Mouse (Mus musculus): ENCODE results near the gene Pbp2.

DNA sequence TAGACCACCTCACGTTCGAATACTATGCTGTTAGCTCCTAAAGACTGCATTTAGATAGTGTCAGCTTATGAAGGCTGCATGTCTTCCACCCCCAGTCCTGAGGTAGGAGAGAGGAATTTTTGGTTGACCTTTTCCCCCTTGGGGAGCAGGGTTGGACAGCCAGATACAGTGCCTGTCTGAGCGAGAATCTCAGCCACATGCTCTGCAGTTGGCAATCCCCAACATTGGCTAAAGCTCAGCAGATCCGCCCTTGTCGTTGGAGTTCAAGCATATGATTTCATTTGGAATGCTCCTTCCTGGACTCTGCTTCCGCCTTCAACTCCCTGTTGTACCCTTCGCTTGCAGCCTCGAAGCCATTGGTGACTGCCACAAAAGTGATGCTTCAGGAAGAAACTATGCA lies 26.2 kb upstream of the Pbp2 start:
- TF ChIP-seq GATA1 (IDR thresholded peaks at IDR 0.05; ENCODE audit: borderline replicate concordance, low read length) (no peak), FLI1 (IDR thresholded peaks at IDR 0.05; ENCODE audit: low read length) (no peak)
